Comparison of ENCODE assay signal across 9 mouse cellular contexts in genomic region chr13:101729248-101730055, GRCm38 (mm10). TPM values are rescaled to one million over a fixed set of nuclear protein-coding genes. Genes with fewer than 3 reads are reported as not detected.
DNase-seq lines count a peak whose midpoint lies in the region; ATAC-seq and TF ChIP-seq lines count a peak whose summit lies in the region.
"Had no signal": no experiment of that assay in that cellular context is flagged by ENCODE, and none has a peak within 500 bp of the region (broad histone marks: within the 10 kb centered on the region; RNA-seq: fewer than 3 reads in every experiment).

No protein-coding gene starts in this region.

- H3K4me2 ChIP-seq in heart, postnatal 0 days (ENCODE audit: low read depth, low read length) = no peak overlapping the region
- no peak overlapping the region for H3K4me2 ChIP-seq in forebrain, postnatal 0 days (ENCODE audit: low read depth)
- H3K4me2 ChIP-seq in midbrain, embryonic 16.5 days (ENCODE audit: low read length) = no peak overlapping the region

- no peaks in the 10 kb centered on the region for H3K27me3 ChIP-seq in heart, postnatal 0 days (ENCODE audit: control insufficient read depth, insufficient read depth, low read length)
- H3K27me3 ChIP-seq in forebrain, postnatal 0 days (ENCODE audit: insufficient read depth, low read length) = no peaks in the 10 kb centered on the region
- H3K27me3 ChIP-seq in midbrain, embryonic 16.5 days (ENCODE audit: control insufficient read depth, insufficient read depth, low read depth, low read length) = no peaks in the 10 kb centered on the region
- H3K27me3 ChIP-seq: CH12.LX had no signal

- H3K27ac ChIP-seq in heart, postnatal 0 days (ENCODE audit: low read depth) = 0 out of 2 replicates have a peak overlapping the region, but pooled peaks have one; percentile 15
- no peak overlapping the region; the same call in 1 of the 2 replicates for H3K27ac ChIP-seq in forebrain, postnatal 0 days (ENCODE audit: low read depth, low read length)
- H3K27ac ChIP-seq in midbrain, embryonic 16.5 days (ENCODE audit: low read length) = no peak overlapping the region

- H3K36me3 ChIP-seq in heart, postnatal 0 days (replicated peaks; ENCODE audit: control insufficient read depth, insufficient read depth, low read length) = no peaks in the 10 kb centered on the region
- no peaks in the 10 kb centered on the region for H3K36me3 ChIP-seq in forebrain, postnatal 0 days (ENCODE audit: insufficient read depth)
- H3K36me3 ChIP-seq in midbrain, embryonic 16.5 days (ENCODE audit: control insufficient read depth, insufficient read depth, low read length) = no peaks in the 10 kb centered on the region

- peaks cover 31% of the 10 kb centered on the region for H3K4me1 ChIP-seq in heart, postnatal 0 days (ENCODE audit: control insufficient read depth, insufficient read depth)
- H3K4me1 ChIP-seq in forebrain, postnatal 0 days (ENCODE audit: insufficient read depth) = peaks cover 3% of the 10 kb centered on the region; the same call in 1 of the 2 replicates
- H3K4me1 ChIP-seq in midbrain, embryonic 16.5 days (ENCODE audit: control insufficient read depth, insufficient read depth, low read length) = peaks cover 8% of the 10 kb centered on the region

- whole genome bisulfite sequencing in heart, postnatal 0 days = 75% methylated on average over 4 of the region's 4 CpGs
- 56% methylated on average over 4 of the region's 4 CpGs for WGBS in forebrain, postnatal 0 days
- WGBS in midbrain, embryonic 16.5 days = 51% methylated on average over 4 of the region's 4 CpGs

- no peak overlapping the region for H3K9ac ChIP-seq in heart, postnatal 0 days (replicated peaks; ENCODE audit: low read depth, low read length)
- H3K9ac ChIP-seq in forebrain, postnatal 0 days = no peak overlapping the region
- H3K9ac ChIP-seq in midbrain, embryonic 16.5 days (ENCODE audit: low read depth, low read length) = no peak overlapping the region

- no peaks in the 10 kb centered on the region for H3K9me3 ChIP-seq in heart, postnatal 0 days (replicated peaks; ENCODE audit: control insufficient read depth, low read length)
- no peaks in the 10 kb centered on the region for H3K9me3 ChIP-seq in forebrain, postnatal 0 days (ENCODE audit: low read length)
- H3K9me3 ChIP-seq in midbrain, embryonic 16.5 days (replicated peaks; ENCODE audit: control insufficient read depth, low read length, poor library complexity, severe bottlenecking) = no peaks in the 10 kb centered on the region

- no peak for TF ChIP-seq EP300 in heart, postnatal 0 days (IDR thresholded peaks at IDR 0.05; ENCODE audit: low read depth)

- TF ChIP-seq CTCF in heart, postnatal 0 days (IDR thresholded peaks at IDR 0.05; ENCODE audit: low read depth) = no peak
- no peak for TF ChIP-seq CTCF in forebrain, postnatal 0 days (IDR thresholded peaks at IDR 0.05; ENCODE audit: low read depth)

- no peak overlapping the region for H3K4me3 ChIP-seq in heart, postnatal 0 days (ENCODE audit: low read depth, low read length)
- no peak overlapping the region for H3K4me3 ChIP-seq in forebrain, postnatal 0 days (ENCODE audit: low read depth, low read length)
- H3K4me3 ChIP-seq in midbrain, embryonic 16.5 days (ENCODE audit: low read depth, low read length) = no peak overlapping the region

- no peak for ATAC-seq in heart, postnatal 0 days (ENCODE audit: insufficient read depth, low read depth)
- ATAC-seq in forebrain, postnatal 0 days = peak; percentile 51; the same call in 1 of the 2 replicates
- peak; percentile 52; the same call in 1 of the 2 replicates for ATAC-seq in midbrain, embryonic 16.5 days

- intact Hi-C loops in left cerebral cortex, postnatal 36 days (cut with DNase I) = loop anchor here (5.0 to 10.0 kb wide), 3 partner anchors 38 to 918 kb away; partner anchors contain the start of gene Pik3r1

- DNase-seq in heart, postnatal 0 days (ENCODE audit: low spot score) = no peak
- DNase-seq in heart, adult 18-20 months = no peak
- peak; percentile 68 for DNase-seq in embryo, embryonic 10 days (ENCODE audit: low spot score)
- no peak for DNase-seq in forebrain, postnatal 0 days
- no peak for DNase-seq in yolk sac, embryonic 10.5 days (ENCODE audit: low spot score)
- DNase-seq in T-cell, adult 2 months (ENCODE audit: low spot score) = no peak
- no peak for DNase-seq in left cerebral cortex, postnatal 36 days (ENCODE audit: low spot score in 2 of 2)

RNA-seq across cellular contexts. Expression of gene Pik3r1, which starts 38.6 kb away (rescaled TPM):
- 31.6 and 33.8 TPM in 2 replicates for total RNA-seq in heart, postnatal 0 days (2014; rRNA removed; ENCODE audit: low replicate concordance)
- polyA plus RNA-seq in heart, postnatal 0 days (2015; fragmentation: Nextera tagmentation; extraction: Ambion mirVana) = 13.6 and 16.3 TPM in 2 replicates
- 100 to 1,000 TPM; 103 to 142 TPM for total RNA-seq in heart, adult 18-20 months (2021)
- 112 and 117 TPM in 2 replicates for total RNA-seq in forebrain, postnatal 0 days (2014; rRNA removed)
- polyA plus RNA-seq in forebrain, postnatal 0 days (2015; fragmentation: Nextera tagmentation; extraction: Ambion mirVana) = 36.1 and 50.2 TPM in 2 replicates
- polyA plus RNA-seq in midbrain, embryonic 16.5 days (2015; fragmentation: Nextera tagmentation; extraction: Ambion mirVana) = 45.7 and 49.1 TPM in 2 replicates
- total RNA-seq in left cerebral cortex, postnatal 36 days (2021) = 100 to 1,000 TPM; 147 to 153 TPM
